Mouse (Mus musculus): Measurements from ENCODE around the gene Osbpl8. TPM values are rescaled to one million over a fixed set of nuclear protein-coding genes. Genes with fewer than 3 reads are reported as not detected.

Gene Osbpl8
- total and polyA plus RNA-seq, 2 experiments from 2014 or later = 15.8 to 36.3 TPM

DNA sequence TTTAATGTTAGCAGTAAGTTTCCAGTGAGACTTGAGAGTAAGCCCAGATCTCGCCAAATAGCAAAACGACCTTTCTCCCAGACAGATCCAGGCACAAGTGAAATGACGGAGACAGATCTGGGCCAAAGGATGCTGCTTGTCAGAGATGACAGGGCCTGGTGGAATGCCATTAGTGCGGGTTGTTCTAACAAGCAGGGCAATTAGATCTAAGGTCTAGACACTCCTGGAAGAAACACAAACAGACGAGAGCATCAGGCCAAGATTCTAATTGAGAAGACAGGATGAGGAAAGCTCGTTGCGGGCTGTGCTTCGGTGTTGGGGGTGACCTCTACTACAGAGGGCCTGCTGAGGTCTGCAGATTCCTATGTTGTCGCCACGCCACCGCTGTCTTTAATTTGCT lies 174.7 kb downstream of the Osbpl8 start:
- 64% methylated on average over 11 of the region's 11 CpGs for whole genome bisulfite sequencing
- Histone ChIP-seq H3K36me3 (ENCODE audit: insufficient read depth, low read length) (no peaks in the 10 kb centered on the region), H3K27ac (no peak overlapping the region), H3K4me1 (ENCODE audit: insufficient read depth, low read length) (no peaks in the 10 kb centered on the region), H3K9me3 (ENCODE audit: low read length) (no peaks in the 10 kb centered on the region), H3K9ac (replicated peaks; ENCODE audit: low read length) (no peak overlapping the region), H3K27me3 (ENCODE audit: insufficient read depth, low read length) (no peaks in the 10 kb centered on the region), H3K4me3 (ENCODE audit: low read length) (no peak overlapping the region), H3K4me2 (ENCODE audit: low read depth, low read length) (no peak overlapping the region)
- ATAC-seq (no peak), DNase-seq (ENCODE audit: low spot score) (no peak)
- TF ChIP-seq CTCF (IDR thresholded peaks at IDR 0.05; ENCODE audit: low read depth) = no peak

DNA sequence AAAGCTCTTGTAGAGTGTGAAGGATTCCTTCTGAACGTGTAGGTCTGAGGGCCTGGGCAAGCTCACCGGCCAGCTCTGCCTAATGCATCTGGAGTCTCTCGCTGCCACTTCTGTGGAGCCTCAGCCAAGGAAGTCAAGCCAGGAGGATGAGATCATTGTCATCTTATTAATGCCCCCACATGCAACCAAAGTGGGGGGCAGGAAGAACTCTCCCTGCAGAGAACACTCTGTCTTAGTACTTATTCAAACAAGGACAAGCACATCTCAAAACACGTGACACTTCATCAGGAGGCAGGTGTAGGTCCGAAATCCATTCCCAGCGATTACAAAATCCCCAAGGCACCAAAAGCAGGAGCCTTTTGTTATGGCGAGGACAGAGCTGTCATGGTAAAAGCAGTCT lies 177.2 kb downstream of the Osbpl8 start:
- Histone ChIP-seq H3K36me3 (ENCODE audit: insufficient read depth, low read length) (no peaks in the 10 kb centered on the region), H3K27me3 (ENCODE audit: insufficient read depth, low read length) (no peaks in the 10 kb centered on the region), H3K4me1 (ENCODE audit: insufficient read depth, low read length) (no peaks in the 10 kb centered on the region), H3K9me3 (ENCODE audit: low read length) (no peaks in the 10 kb centered on the region), H3K4me3 (ENCODE audit: low read length) (no peak overlapping the region), H3K27ac (no peak overlapping the region), H3K9ac (replicated peaks; ENCODE audit: low read length) (no peak overlapping the region), H3K4me2 (ENCODE audit: low read depth, low read length) (no peak overlapping the region)
- no peak for TF ChIP-seq CTCF (IDR thresholded peaks at IDR 0.05; ENCODE audit: low read depth)
- 80% methylated on average over 7 of the region's 7 CpGs for WGBS
- ATAC-seq (no peak), DNase-seq (ENCODE audit: low spot score) (no peak)

DNA sequence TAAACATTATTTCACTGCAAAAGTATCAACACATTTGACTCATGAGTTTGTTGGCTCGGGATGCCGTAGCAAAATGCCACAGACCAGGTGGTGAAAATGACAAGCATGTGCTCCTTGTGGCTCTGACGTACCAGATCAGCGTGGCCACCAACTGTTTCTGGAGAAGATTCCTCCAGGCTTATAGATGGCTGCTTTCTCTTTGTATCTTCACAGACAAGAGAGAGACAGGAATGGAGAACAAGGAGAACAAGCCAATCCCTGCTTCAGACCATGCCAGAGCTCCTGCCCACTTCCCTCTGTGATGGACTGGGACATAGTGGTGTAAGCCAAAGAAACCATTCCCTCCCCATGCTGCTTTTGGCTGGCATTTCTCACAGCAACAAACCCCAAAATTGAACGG lies 179.0 kb downstream of the Osbpl8 start:
- Histone ChIP-seq H3K4me2 (ENCODE audit: low read depth, low read length) (no peak overlapping the region), H3K27me3 (ENCODE audit: insufficient read depth, low read length) (no peaks in the 10 kb centered on the region), H3K9ac (replicated peaks; ENCODE audit: low read length) (no peak overlapping the region), H3K9me3 (ENCODE audit: low read length) (no peaks in the 10 kb centered on the region), H3K27ac (no peak overlapping the region), H3K4me1 (ENCODE audit: insufficient read depth, low read length) (no peaks in the 10 kb centered on the region), H3K36me3 (ENCODE audit: insufficient read depth, low read length) (no peaks in the 10 kb centered on the region), H3K4me3 (ENCODE audit: low read length) (no peak overlapping the region)
- ATAC-seq (no peak), DNase-seq (ENCODE audit: low spot score) (no peak)
- TF ChIP-seq CTCF (IDR thresholded peaks at IDR 0.05; ENCODE audit: low read depth) = no peak
- WGBS = 81% methylated on average over 5 of the region's 5 CpGs

Other genes with a start within 250 kb of the Osbpl8 start
- gene Csrp2, start 245.0 kb upstream of the Osbpl8 start, total RNA-seq (2014; rRNA removed) = 43.2 and 76.3 TPM in 2 replicates
- 81.1 and 99.6 TPM in 2 replicates for gene Csrp2, start 245.0 kb upstream of the Osbpl8 start, polyA plus RNA-seq (2015; fragmentation: Nextera tagmentation; extraction: Ambion mirVana)
- gene Zdhhc17, start 154.6 kb upstream of the Osbpl8 start, total RNA-seq (2014; rRNA removed) = 40.7 and 45.1 TPM in 2 replicates
- 41.0 and 44.8 TPM in 2 replicates for gene Zdhhc17, start 154.6 kb upstream of the Osbpl8 start, polyA plus RNA-seq (2015; fragmentation: Nextera tagmentation; extraction: Ambion mirVana)
- 4.3 and 6.8 TPM in 2 replicates for gene Bbs10, start 133.9 kb downstream of the Osbpl8 start, total RNA-seq (2014; rRNA removed)
- 2.2 and 2.8 TPM in 2 replicates for gene Bbs10, start 133.9 kb downstream of the Osbpl8 start, polyA plus RNA-seq (2015; fragmentation: Nextera tagmentation; extraction: Ambion mirVana)